Mouse (Mus musculus): ENCODE results near the gene Zfp692.
"Not testable (repeated sequence)": the region's sequence is repeated elsewhere in the genome, so short reads cannot be mapped to it uniquely, and the experiment has no call there.

The Zfp692 gene

DNA sequence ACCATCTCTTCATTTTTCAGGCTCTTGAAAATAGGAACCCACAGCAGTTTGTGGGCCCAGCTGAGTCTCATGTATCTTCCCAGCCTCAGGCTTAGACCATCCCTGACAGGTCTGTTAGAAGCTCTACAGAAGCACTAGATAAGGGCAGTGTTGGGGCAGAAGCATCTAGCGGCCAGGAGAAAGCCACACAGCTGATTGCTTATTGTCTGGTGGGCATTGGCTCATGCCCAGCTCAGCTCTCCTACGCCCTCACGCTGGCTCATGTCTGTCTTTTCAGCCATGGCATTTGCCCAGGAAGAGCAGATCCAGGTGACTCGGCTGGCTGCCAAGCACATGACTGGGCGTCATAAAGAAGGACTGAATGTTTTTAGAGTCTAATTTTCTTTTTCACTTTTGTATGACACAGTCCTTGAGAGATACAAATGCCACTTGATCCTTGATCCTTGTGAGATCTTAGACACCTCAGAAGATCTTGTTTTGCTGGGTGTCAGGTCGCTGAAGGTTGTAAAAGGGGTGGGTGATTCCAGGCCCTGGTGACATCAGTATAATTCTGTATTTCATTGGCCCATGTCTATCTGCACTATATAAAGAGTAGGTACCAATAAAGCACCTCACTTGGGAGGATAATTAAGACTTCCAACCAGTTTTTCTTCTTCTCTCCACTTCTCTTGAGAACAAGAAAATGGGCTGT, 51.1 kb downstream of the Zfp692 start:
- no peak for DNase-seq

DNA sequence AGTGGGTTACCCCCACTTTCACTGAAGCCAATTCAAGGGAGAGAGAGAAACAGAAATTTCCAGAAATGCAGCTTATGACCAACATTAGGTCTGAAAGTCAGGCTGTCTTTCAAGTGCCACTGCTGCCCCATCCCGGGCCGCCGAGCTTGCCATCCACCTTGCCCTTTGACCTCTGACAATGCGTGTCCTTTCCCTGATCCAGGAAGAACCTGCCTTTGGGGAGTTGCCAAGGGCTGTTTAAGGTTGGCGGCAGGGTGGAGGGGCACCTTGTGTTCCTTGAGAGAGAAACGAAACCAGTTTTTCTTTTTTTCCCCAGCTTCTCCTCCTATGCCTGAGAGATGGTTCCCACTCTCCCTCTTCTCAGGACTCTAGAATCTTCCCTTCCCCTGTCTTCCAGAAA, 55.7 kb downstream of the Zfp692 start:
- DNase-seq, result not testable (repeated sequence)
